ENCODE assay signal across 13 mouse cellular contexts in genomic region chr7:142293851-142294250, GRCm38 (mm10). TPM values are rescaled to one million over a fixed set of nuclear protein-coding genes. Genes with fewer than 3 reads are reported as not detected.
DNase-seq lines count a peak whose midpoint lies in the region; ATAC-seq and TF ChIP-seq lines count a peak whose summit lies in the region.
"Not testable (repeated sequence)": the region's sequence is repeated elsewhere in the genome, so short reads cannot be mapped to it uniquely, and the experiment has no call there.
"Had no signal": no experiment of that assay in that cellular context is flagged by ENCODE, and none has a peak within 500 bp of the region (broad histone marks: within the 10 kb centered on the region; RNA-seq: fewer than 3 reads in every experiment).

No protein-coding gene starts in this region.

- H3K27me3 ChIP-seq in G1E (ENCODE audit: insufficient read depth, low read length); hindbrain, embryonic 16.5 days (replicated peaks; ENCODE audit: control insufficient read depth, insufficient read depth, low read length): not testable (repeated sequence)

- TF ChIP-seq CTCF in G1E (IDR thresholded peaks at IDR 0.05; ENCODE audit: low read depth, low read length): peak; percentile 75
- TF ChIP-seq CTCF in layer of hippocampus, adult 2 months (conservative IDR thresholded peaks at IDR 0.05): peak; percentile 78

- not testable (repeated sequence) for H3K27ac ChIP-seq in hindbrain, embryonic 16.5 days (ENCODE audit: low read depth, low read length); layer of hippocampus, adult 2 months

- 0% methylated on average over 2 of the region's 2 CpGs for WGBS in hindbrain, embryonic 16.5 days

- ATAC-seq in G1E (ENCODE audit: extremely low read depth, insufficient number of reproducible peaks, low FRiP score, poor library complexity, severe bottlenecking): not testable (repeated sequence)
- ATAC-seq in cerebellum, adult (ENCODE audit: insufficient number of reproducible peaks, low FRiP score, low TSS enrichment): peak; percentile 26; the same call in 1 of the 2 replicates
- peak; percentile 61 for ATAC-seq in erythroid progenitor cell, adult 5-6 weeks (replicated peaks; ENCODE audit: low FRiP score, poor library complexity, severe bottlenecking)
- ATAC-seq in hindbrain, embryonic 16.5 days: 0 out of 2 replicates have a peak, but pooled peaks have one; percentile 45

- H3K36me3 ChIP-seq in G1E (replicated peaks); hindbrain, embryonic 16.5 days (ENCODE audit: control insufficient read depth, insufficient read depth, low read length): not testable (repeated sequence)

- not testable (repeated sequence) for H3K9me3 ChIP-seq in G1E (replicated peaks); hindbrain, embryonic 16.5 days (ENCODE audit: control insufficient read depth, low read length)

- H3K4me2 ChIP-seq in hindbrain, embryonic 16.5 days (ENCODE audit: low read length): not testable (repeated sequence)

- not testable (repeated sequence) for H3K4me3 ChIP-seq in G1E (ENCODE audit: low read depth, low read length); hindbrain, embryonic 16.5 days (ENCODE audit: low read length); layer of hippocampus, adult 2 months

- DNase-seq in G1E (ENCODE audit: low spot score): not testable (repeated sequence)
- DNase-seq in layer of hippocampus, adult 2 months (ENCODE audit: low spot score in 2 of 2): peak in 1 of 2 experiments; percentile 21
- DNase-seq in lung, postnatal 36 days: peak; percentile 46
- peak; percentile 46 for DNase-seq in retina, postnatal 1 day
- peak; percentile 17 for DNase-seq in urinary bladder, postnatal 25 days (ENCODE audit: low spot score)

- H3K4me1 ChIP-seq in G1E (ENCODE audit: insufficient read depth, low read depth, low read length); hindbrain, embryonic 16.5 days (ENCODE audit: control insufficient read depth, insufficient read depth, low read depth, low read length): not testable (repeated sequence)

- not testable (repeated sequence) for H3K9ac ChIP-seq in hindbrain, embryonic 16.5 days (ENCODE audit: low read depth, low read length)

RNA-seq across cellular contexts. Expression of gene Krtap5-1, which starts 3.1 kb away (rescaled TPM):
- total RNA-seq in G1E (2014; fragmentation: Nextera tagmentation): not detected in 2 replicates
- total RNA-seq in G1E (2017): not detected in 2 replicates
- polyA plus RNA-seq in G1E (2012): not detected in 2 replicates
- not detected in 2 replicates for total RNA-seq in erythroid progenitor cell, adult 5-6 weeks (2015; ENCODE audit: low replicate concordance)
- not detected in 2 replicates for total RNA-seq in erythroid progenitor cell, adult 5-6 weeks (2017; ENCODE audit: low replicate concordance)
- polyA plus RNA-seq in hindbrain, embryonic 16.5 days (2015; fragmentation: Nextera tagmentation; extraction: Ambion mirVana): not detected in 2 replicates
- total RNA-seq in layer of hippocampus, adult 2 months (2021): not detected
- total RNA-seq: adrenal gland, adult 18-20 months had no signal
- polyA plus RNA-seq: erythroblast, embryonic 14.5 days; gonadal fat pad, adult 2 months; kidney, embryonic 14.5 days; limb, embryonic 13.5 days had no signal

RNA-seq across cellular contexts. Expression of gene Krtap5-4, which starts 9.5 kb away (rescaled TPM):
- total RNA-seq in G1E (2014; fragmentation: Nextera tagmentation) (not detected in 2 replicates), G1E (2017) (not detected in 2 replicates)
- polyA plus RNA-seq in G1E (2012): not detected in 2 replicates
- total RNA-seq in erythroid progenitor cell, adult 5-6 weeks (2015; ENCODE audit: low replicate concordance): not detected in 2 replicates
- not detected in 2 replicates for total RNA-seq in erythroid progenitor cell, adult 5-6 weeks (2017; ENCODE audit: low replicate concordance)
- not detected in 2 replicates for polyA plus RNA-seq in hindbrain, embryonic 16.5 days (2015; fragmentation: Nextera tagmentation; extraction: Ambion mirVana)
- not detected for total RNA-seq in layer of hippocampus, adult 2 months (2021)
- total RNA-seq: adrenal gland, adult 18-20 months had no signal
- polyA plus RNA-seq: erythroblast, embryonic 14.5 days; gonadal fat pad, adult 2 months; kidney, embryonic 14.5 days; limb, embryonic 13.5 days had no signal

RNA-seq across cellular contexts. Expression of gene Gm4559, which starts 19.7 kb away (rescaled TPM):
- total RNA-seq in G1E (2014; fragmentation: Nextera tagmentation): not detected in 2 replicates
- not detected in 2 replicates for total RNA-seq in G1E (2017)
- polyA plus RNA-seq in G1E (2012): not detected in 2 replicates
- not detected in 2 replicates for total RNA-seq in erythroid progenitor cell, adult 5-6 weeks (2015; ENCODE audit: low replicate concordance)
- not detected in 2 replicates for total RNA-seq in erythroid progenitor cell, adult 5-6 weeks (2017; ENCODE audit: low replicate concordance)
- not detected in 2 replicates for polyA plus RNA-seq in hindbrain, embryonic 16.5 days (2015; fragmentation: Nextera tagmentation; extraction: Ambion mirVana)
- not detected for total RNA-seq in layer of hippocampus, adult 2 months (2021)
- total RNA-seq: adrenal gland, adult 18-20 months had no signal
- polyA plus RNA-seq: erythroblast, embryonic 14.5 days; gonadal fat pad, adult 2 months; kidney, embryonic 14.5 days; limb, embryonic 13.5 days had no signal

RNA-seq across cellular contexts. Expression of gene Gm2431, which starts 35.7 kb away (rescaled TPM):
- total RNA-seq in G1E (2014; fragmentation: Nextera tagmentation) (not detected in 2 replicates), G1E (2017) (not detected in 2 replicates)
- not detected in 2 replicates for polyA plus RNA-seq in G1E (2012)
- not detected in 2 replicates for total RNA-seq in erythroid progenitor cell, adult 5-6 weeks (2015; ENCODE audit: low replicate concordance)
- not detected in 2 replicates for total RNA-seq in erythroid progenitor cell, adult 5-6 weeks (2017; ENCODE audit: low replicate concordance)
- not detected in 2 replicates for polyA plus RNA-seq in hindbrain, embryonic 16.5 days (2015; fragmentation: Nextera tagmentation; extraction: Ambion mirVana)
- not detected for total RNA-seq in layer of hippocampus, adult 2 months (2021)
- total RNA-seq: adrenal gland, adult 18-20 months had no signal
- polyA plus RNA-seq: erythroblast, embryonic 14.5 days; gonadal fat pad, adult 2 months; kidney, embryonic 14.5 days; limb, embryonic 13.5 days had no signal

RNA-seq across cellular contexts. Expression of gene Gm40460, which starts 53.0 kb away (rescaled TPM):
- total RNA-seq in G1E (2014; fragmentation: Nextera tagmentation) (not detected in 2 replicates), G1E (2017) (not detected in 2 replicates)
- polyA plus RNA-seq in G1E (2012): not detected in 2 replicates
- total RNA-seq in erythroid progenitor cell, adult 5-6 weeks (2015; ENCODE audit: low replicate concordance): not detected in 2 replicates
- total RNA-seq in erythroid progenitor cell, adult 5-6 weeks (2017; ENCODE audit: low replicate concordance): not detected in 2 replicates
- polyA plus RNA-seq in hindbrain, embryonic 16.5 days (2015; fragmentation: Nextera tagmentation; extraction: Ambion mirVana): not detected in 2 replicates
- not detected for total RNA-seq in layer of hippocampus, adult 2 months (2021)
- total RNA-seq: adrenal gland, adult 18-20 months had no signal
- polyA plus RNA-seq: erythroblast, embryonic 14.5 days; gonadal fat pad, adult 2 months; kidney, embryonic 14.5 days; limb, embryonic 13.5 days had no signal
